19 mouse cellular contexts compared by ENCODE assay signal in genomic region chr8:110789571-110789970, GRCm38 (mm10). TPM values are rescaled to one million over a fixed set of nuclear protein-coding genes. Genes with fewer than 3 reads are reported as not detected.
DNase-seq lines count a peak whose midpoint lies in the region; ATAC-seq and TF ChIP-seq lines count a peak whose summit lies in the region.
"Had no signal": no experiment of that assay in that cellular context is flagged by ENCODE, and none has a peak within 500 bp of the region (broad histone marks: within the 10 kb centered on the region; RNA-seq: fewer than 3 reads in every experiment).

No protein-coding gene starts in this region.

- H3K4me3 ChIP-seq in heart, postnatal 0 days (ENCODE audit: low read depth, low read length), result no peak overlapping the region
- no peak overlapping the region for H3K4me3 ChIP-seq in heart, adult 2 months
- H3K4me3 ChIP-seq in limb, embryonic 15.5 days, result no peak overlapping the region
- no peak overlapping the region for H3K4me3 ChIP-seq in limb, embryonic 10.5 days
- H3K4me3 ChIP-seq in ES-Bruce4 (ENCODE audit: low read depth, low read length), result peak overlapping the region; percentile 20
- H3K4me3 ChIP-seq: forebrain, embryonic 15.5 days; neural tube, embryonic 12.5 days had no signal

- no peak for TF ChIP-seq POLR2A in heart, adult 2 months (IDR thresholded peaks at IDR 0.05; ENCODE audit: insufficient read depth, low read depth, low read length)
- no peak for TF ChIP-seq POLR2A in ES-Bruce4 (IDR thresholded peaks at IDR 0.05; ENCODE audit: insufficient read depth, low read length)
- TF ChIP-seq POLR2A in brain, embryonic 14.5 days (IDR thresholded peaks at IDR 0.05; ENCODE audit: borderline replicate concordance, extremely low read depth, insufficient read depth, insufficient read length, poor library complexity, severe bottlenecking), result no peak

- H3K36me3 ChIP-seq in heart, postnatal 0 days (replicated peaks; ENCODE audit: control insufficient read depth, insufficient read depth, low read length), result no peaks in the 10 kb centered on the region
- no peaks in the 10 kb centered on the region for H3K36me3 ChIP-seq in heart, adult 2 months (ENCODE audit: control insufficient read depth, insufficient read depth, low read length)
- no peaks in the 10 kb centered on the region for H3K36me3 ChIP-seq in limb, embryonic 15.5 days
- H3K36me3 ChIP-seq in limb, embryonic 10.5 days, result no peaks in the 10 kb centered on the region
- H3K36me3 ChIP-seq in ES-Bruce4 (ENCODE audit: control insufficient read depth, insufficient read depth, low read length, poor library complexity, severe bottlenecking), result no peaks in the 10 kb centered on the region
- H3K36me3 ChIP-seq: forebrain, embryonic 15.5 days; neural tube, embryonic 12.5 days had no signal

- TF ChIP-seq CTCF in heart, postnatal 0 days (IDR thresholded peaks at IDR 0.05; ENCODE audit: low read depth), result no peak
- no peak for TF ChIP-seq CTCF in heart, adult 2 months (IDR thresholded peaks at IDR 0.05)
- no peak for TF ChIP-seq CTCF in ES-Bruce4 (IDR thresholded peaks at IDR 0.05; ENCODE audit: low read depth, low read length)
- TF ChIP-seq CTCF in brain, embryonic 14.5 days (IDR thresholded peaks at IDR 0.05; ENCODE audit: borderline replicate concordance, extremely low read depth, insufficient read depth, insufficient read length), result no peak

- DNase-seq in heart, postnatal 0 days (ENCODE audit: low spot score), result no peak
- no peak for DNase-seq in heart, adult 2 months
- DNase-seq in limb, embryonic 10.5 days (ENCODE audit: low spot score), result no peak
- DNase-seq in brain, embryonic 14.5 days (ENCODE audit: low read depth), result peak; percentile 5
- no peak for DNase-seq in kidney, postnatal 14 days
- no peak for DNase-seq in urinary bladder, adult 18-20 months (ENCODE audit: low spot score in 2 of 2)
- DNase-seq: adrenal gland, postnatal 36 days; cerebellum, adult 11 months; midbrain, embryonic 14.5 days; retina, postnatal 1 day; spleen, adult 18-20 months; thymus, postnatal 25 days had no signal

- no peak overlapping the region for H3K9ac ChIP-seq in heart, postnatal 0 days (replicated peaks; ENCODE audit: low read depth, low read length)
- H3K9ac ChIP-seq in heart, adult 2 months (ENCODE audit: low read depth, low read length), result no peak overlapping the region
- H3K9ac ChIP-seq in limb, embryonic 15.5 days, result no peak overlapping the region
- peak overlapping the region; percentile 25; the same call in 1 of the 2 replicates for H3K9ac ChIP-seq in ES-Bruce4 (ENCODE audit: low read depth, poor library complexity, severe bottlenecking)
- H3K9ac ChIP-seq: forebrain, embryonic 15.5 days; neural tube, embryonic 12.5 days had no signal

- peaks cover 6% of the 10 kb centered on the region; the same call in 1 of the 2 replicates for H3K4me1 ChIP-seq in heart, postnatal 0 days (ENCODE audit: control insufficient read depth, insufficient read depth)
- peaks cover 6% of the 10 kb centered on the region for H3K4me1 ChIP-seq in heart, adult 2 months (ENCODE audit: control insufficient read depth, insufficient read depth, low read length)
- peaks cover 26% of the 10 kb centered on the region for H3K4me1 ChIP-seq in limb, embryonic 15.5 days
- peaks cover 7% of the 10 kb centered on the region; the same call in 1 of the 2 replicates for H3K4me1 ChIP-seq in limb, embryonic 10.5 days
- H3K4me1 ChIP-seq in ES-Bruce4 (ENCODE audit: control insufficient read depth, insufficient read depth, low read length), result peaks cover 5% of the 10 kb centered on the region
- H3K4me1 ChIP-seq: forebrain, embryonic 15.5 days; neural tube, embryonic 12.5 days had no signal

- ATAC-seq in heart, postnatal 0 days (ENCODE audit: insufficient read depth, low read depth), result no peak
- 0 out of 2 replicates have a peak, but pooled peaks have one; percentile 35 for ATAC-seq in limb, embryonic 15.5 days (ENCODE audit: insufficient number of reproducible peaks, low FRiP score, low TSS enrichment, low read depth)
- ATAC-seq: forebrain, embryonic 15.5 days had no signal

- H3K27ac ChIP-seq in heart, postnatal 0 days (ENCODE audit: low read depth), result peak overlapping the region; percentile 12; the same call in 1 of the 2 replicates
- H3K27ac ChIP-seq in heart, adult 2 months, result no peak overlapping the region; the same call in 1 of the 2 replicates
- peak overlapping the region; percentile 65 for H3K27ac ChIP-seq in limb, embryonic 15.5 days
- no peak overlapping the region for H3K27ac ChIP-seq in limb, embryonic 10.5 days
- no peak overlapping the region for H3K27ac ChIP-seq in ES-Bruce4 (ENCODE audit: insufficient read depth, low read length)
- H3K27ac ChIP-seq: forebrain, embryonic 15.5 days; neural tube, embryonic 12.5 days; stomach, postnatal 0 days had no signal

- H3K9me3 ChIP-seq in heart, postnatal 0 days (replicated peaks; ENCODE audit: control insufficient read depth, low read length), result no peaks in the 10 kb centered on the region
- H3K9me3 ChIP-seq in limb, embryonic 15.5 days, result no peaks in the 10 kb centered on the region
- no peaks in the 10 kb centered on the region for H3K9me3 ChIP-seq in limb, embryonic 10.5 days (replicated peaks)
- no peaks in the 10 kb centered on the region for H3K9me3 ChIP-seq in ES-Bruce4 (replicated peaks; ENCODE audit: control insufficient read depth, insufficient read depth, low read length, poor library complexity, severe bottlenecking)
- H3K9me3 ChIP-seq: forebrain, embryonic 15.5 days; neural tube, embryonic 12.5 days had no signal

- H3K27me3 ChIP-seq in heart, postnatal 0 days (ENCODE audit: control insufficient read depth, insufficient read depth, low read length), result no peaks in the 10 kb centered on the region
- no peaks in the 10 kb centered on the region for H3K27me3 ChIP-seq in heart, adult 2 months (ENCODE audit: control insufficient read depth, insufficient read depth, low read length)
- no peaks in the 10 kb centered on the region for H3K27me3 ChIP-seq in limb, embryonic 15.5 days
- H3K27me3 ChIP-seq in limb, embryonic 10.5 days (ENCODE audit: low read depth, poor library complexity, severe bottlenecking), result no peaks in the 10 kb centered on the region
- no peaks in the 10 kb centered on the region for H3K27me3 ChIP-seq in ES-Bruce4 (ENCODE audit: control insufficient read depth, insufficient read depth, low read length, poor library complexity, severe bottlenecking)
- H3K27me3 ChIP-seq: forebrain, embryonic 15.5 days; neural tube, embryonic 12.5 days had no signal

- WGBS in heart, postnatal 0 days, result 46% methylated on average over 12 of the region's 12 CpGs
- 70% methylated on average over 12 of the region's 12 CpGs for WGBS in heart, adult 2 months
- WGBS in limb, embryonic 15.5 days, result 34% methylated on average over 12 of the region's 12 CpGs
- WGBS in limb, embryonic 10.5 days, result 58% methylated on average over 12 of the region's 12 CpGs

- intact Hi-C loops in heart, adult 2 months (cut with DNase I), result no loop called here

- no peak overlapping the region for H3K4me2 ChIP-seq in heart, postnatal 0 days (ENCODE audit: low read depth, low read length)
- H3K4me2 ChIP-seq in limb, embryonic 15.5 days, result no peak overlapping the region
- H3K4me2 ChIP-seq: forebrain, embryonic 15.5 days; liver, embryonic 11.5 days; neural tube, embryonic 12.5 days had no signal

- no peak for TF ChIP-seq EP300 in heart, postnatal 0 days (IDR thresholded peaks at IDR 0.05; ENCODE audit: low read depth)
- no peak for TF ChIP-seq EP300 in heart, adult 2 months (IDR thresholded peaks at IDR 0.05; ENCODE audit: insufficient read depth, low read depth, low read length)
- TF ChIP-seq EP300 in ES-Bruce4 (IDR thresholded peaks at IDR 0.05; ENCODE audit: insufficient read depth, low read depth, low read length), result no peak

- H3K79me2 ChIP-seq in heart, adult 2 months (replicated peaks; ENCODE audit: control insufficient read depth, insufficient read depth, low read length), result no peaks in the 10 kb centered on the region

RNA-seq across cellular contexts. Expression of gene Il34, which starts 16.2 kb away (rescaled TPM):
- 3.2 and 3.9 TPM in 2 replicates for total RNA-seq in heart, postnatal 0 days (2014; rRNA removed; ENCODE audit: low replicate concordance)
- polyA plus RNA-seq in heart, postnatal 0 days (2015; fragmentation: Nextera tagmentation; extraction: Ambion mirVana), result 1.1 and 1.4 TPM in 2 replicates
- 1 to 10 TPM; 3.3 to 5.3 TPM for total RNA-seq in heart, adult 2 months (2021)
- 7.2 and 15.3 TPM in 2 replicates for polyA plus RNA-seq in heart, adult 2 months (2012; rRNA removed)
- polyA plus RNA-seq in limb, embryonic 15.5 days (2015; fragmentation: Nextera tagmentation; extraction: Ambion mirVana), result 5.0 and 5.3 TPM in 2 replicates
- 0.15 TPM in 1 of 2 replicates, not detected in the other for polyA plus RNA-seq in limb, embryonic 10.5 days (2016; fragmentation: Nextera tagmentation; extraction: Ambion mirVana)
- polyA plus RNA-seq in ES-Bruce4 (2011; ENCODE audit: insufficient read depth, insufficient read length, low read depth, missing spikeins), result 0.34 and 1.0 TPM in 2 replicates
- polyA plus RNA-seq in brain, embryonic 14.5 days (2012; rRNA removed), result 3.1 and 3.9 TPM in 2 replicates
- total RNA-seq: common myeloid progenitor, adult 5-6 weeks had no signal

RNA-seq across cellular contexts. Expression of gene Cog4, which starts 56.8 kb away (rescaled TPM):
- 47.2 and 66.3 TPM in 2 replicates for total RNA-seq in heart, postnatal 0 days (2014; rRNA removed; ENCODE audit: low replicate concordance)
- polyA plus RNA-seq in heart, postnatal 0 days (2015; fragmentation: Nextera tagmentation; extraction: Ambion mirVana), result 54.2 and 55.8 TPM in 2 replicates
- 10 to 100 TPM; 66.2 to 74.1 TPM for total RNA-seq in heart, adult 2 months (2021)
- polyA plus RNA-seq in heart, adult 2 months (2012; rRNA removed), result 34.8 and 51.5 TPM in 2 replicates
- 77.7 and 77.8 TPM in 2 replicates for polyA plus RNA-seq in limb, embryonic 15.5 days (2015; fragmentation: Nextera tagmentation; extraction: Ambion mirVana)
- polyA plus RNA-seq in limb, embryonic 10.5 days (2016; fragmentation: Nextera tagmentation; extraction: Ambion mirVana), result 75.8 and 87.0 TPM in 2 replicates
- polyA plus RNA-seq in ES-Bruce4 (2011; ENCODE audit: insufficient read depth, insufficient read length, low read depth, missing spikeins), result 48.2 and 50.7 TPM in 2 replicates
- 37.0 and 44.9 TPM in 2 replicates for polyA plus RNA-seq in brain, embryonic 14.5 days (2012; rRNA removed)

RNA-seq across cellular contexts. Expression of gene Sf3b3, which starts 57.0 kb away (rescaled TPM):
- total RNA-seq in heart, postnatal 0 days (2014; rRNA removed; ENCODE audit: low replicate concordance), result 47.3 and 68.3 TPM in 2 replicates
- 32.5 and 32.9 TPM in 2 replicates for polyA plus RNA-seq in heart, postnatal 0 days (2015; fragmentation: Nextera tagmentation; extraction: Ambion mirVana)
- total RNA-seq in heart, adult 2 months (2021), result 10 to 100 TPM; 38.3 to 39.7 TPM
- polyA plus RNA-seq in heart, adult 2 months (2012; rRNA removed), result 19.2 and 34.3 TPM in 2 replicates
- polyA plus RNA-seq in limb, embryonic 15.5 days (2015; fragmentation: Nextera tagmentation; extraction: Ambion mirVana), result 125 and 127 TPM in 2 replicates
- polyA plus RNA-seq in limb, embryonic 10.5 days (2016; fragmentation: Nextera tagmentation; extraction: Ambion mirVana), result 232 and 238 TPM in 2 replicates
- 203 and 206 TPM in 2 replicates for polyA plus RNA-seq in ES-Bruce4 (2011; ENCODE audit: insufficient read depth, insufficient read length, low read depth, missing spikeins)
- 72.0 and 81.3 TPM in 2 replicates for polyA plus RNA-seq in brain, embryonic 14.5 days (2012; rRNA removed)

Comparison
In these comparisons a context has a peak if more than half of its experiments do, and no peak if none do; other contexts are left out.
1. H3K27ac ChIP-seq: peak in heart, postnatal 0 days (single experiment) and limb, embryonic 15.5 days (single experiment); none in heart, adult 2 months (single experiment), limb, embryonic 10.5 days (single experiment) and ES-Bruce4 (single experiment).